Mouse (Mus musculus) right cerebral cortex, adult 2 months (tissue): ENCODE results near the gene Zfp612.
"Not testable (repeated sequence)": the region's sequence is repeated elsewhere in the genome, so short reads cannot be mapped to it uniquely, and the experiment has no call there.

Source experiments
- DNase-seq, 2 experiments: peaks; one replicate each; pipeline ENCODE4 v3.0.0; 2021 to 2022; ENCODE audit warnings: low spot score in 2 of 2

Zfp612 gene

DNA sequence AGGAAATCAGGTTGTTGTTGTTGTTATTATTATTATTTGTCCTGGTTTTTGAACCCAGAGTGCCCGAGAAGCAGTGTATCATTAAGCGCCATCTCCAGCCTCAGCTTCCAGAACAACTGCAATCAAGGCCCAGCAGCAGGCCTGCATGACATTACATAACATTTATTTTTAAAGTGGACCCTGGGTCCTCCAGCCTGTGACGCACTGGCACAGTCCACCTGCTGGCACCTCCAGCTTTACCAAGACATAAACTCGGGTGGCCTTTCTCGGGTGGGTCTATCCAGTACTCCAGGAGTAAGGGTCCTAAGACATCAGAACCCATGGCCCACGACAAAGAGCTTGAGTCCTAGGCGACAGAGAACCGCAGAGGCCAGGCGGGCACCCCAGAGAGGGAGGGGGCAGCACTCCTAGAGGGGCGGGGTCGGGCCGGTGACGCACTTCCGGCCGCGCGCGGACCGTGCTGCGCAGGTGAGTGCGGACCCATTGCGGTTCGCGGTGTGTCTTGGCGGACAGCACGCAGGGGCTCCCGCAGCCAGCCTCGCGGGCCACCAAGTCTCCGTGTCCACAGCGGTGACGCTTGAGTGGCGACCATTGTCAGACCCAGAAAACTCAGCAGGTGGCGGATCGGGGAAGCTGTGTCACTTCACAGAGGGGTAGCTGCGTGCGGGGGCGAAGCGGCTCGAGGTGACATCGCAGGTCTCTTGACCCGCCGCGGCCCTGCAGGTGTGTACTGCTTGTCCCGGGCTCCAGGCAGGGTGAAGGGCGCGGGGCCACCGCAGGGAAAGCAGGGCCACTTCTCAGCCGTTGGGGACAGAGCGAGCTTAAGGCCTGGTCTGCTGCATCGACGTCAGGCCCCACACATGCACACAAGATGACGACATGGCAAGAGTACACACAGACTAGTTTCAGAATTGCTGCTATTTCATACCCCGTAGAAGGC lies at the start of gene Zfp612:
Gene Zfp612 (plus strand): TSS at position 465 of the 940 bp plus-strand sequence.
- DNase-seq, result peak; percentile 71 to 74

DNA sequence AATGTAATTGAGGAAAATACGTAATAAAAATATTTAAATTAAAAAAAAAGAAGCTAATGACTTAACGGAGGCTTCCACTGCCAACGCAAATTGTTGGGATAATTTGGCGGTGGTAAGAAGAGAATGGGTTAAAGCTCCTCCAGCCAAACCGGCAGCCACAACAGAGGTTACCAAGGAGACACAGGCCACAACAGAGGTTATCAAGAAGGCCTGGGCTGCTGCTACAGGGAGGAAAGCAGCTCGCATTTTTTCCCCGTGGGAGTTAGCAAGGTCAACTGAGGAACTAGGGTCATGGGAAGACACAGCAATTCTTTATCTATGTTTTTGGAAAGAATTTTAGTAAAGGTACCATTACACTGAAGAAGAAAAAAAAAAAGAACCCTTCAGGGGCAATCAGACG lies 45.8 kb upstream of the Zfp612 start:
- not testable (repeated sequence) for DNase-seq

DNA sequence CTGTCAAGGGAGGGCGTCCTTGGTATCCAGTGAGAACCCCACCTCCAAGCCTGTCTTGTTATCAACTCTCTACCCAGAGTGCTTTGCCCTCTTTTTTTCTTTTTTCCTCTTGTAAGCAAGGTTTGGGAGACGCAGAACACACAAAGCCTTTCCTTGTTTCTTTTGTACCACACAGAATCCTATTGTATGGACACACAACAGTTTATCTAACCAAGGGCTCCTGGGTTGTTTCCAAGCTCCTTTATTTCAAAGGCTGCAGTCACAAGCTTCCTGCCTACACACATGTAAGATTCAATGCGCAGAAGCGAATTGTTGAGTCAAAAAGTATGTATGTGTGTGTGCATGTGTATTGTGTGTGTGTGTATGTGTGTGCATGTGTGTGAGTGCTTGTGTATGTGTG lies 45.2 kb upstream of the Zfp612 start:
- DNase-seq, result no peak

DNA sequence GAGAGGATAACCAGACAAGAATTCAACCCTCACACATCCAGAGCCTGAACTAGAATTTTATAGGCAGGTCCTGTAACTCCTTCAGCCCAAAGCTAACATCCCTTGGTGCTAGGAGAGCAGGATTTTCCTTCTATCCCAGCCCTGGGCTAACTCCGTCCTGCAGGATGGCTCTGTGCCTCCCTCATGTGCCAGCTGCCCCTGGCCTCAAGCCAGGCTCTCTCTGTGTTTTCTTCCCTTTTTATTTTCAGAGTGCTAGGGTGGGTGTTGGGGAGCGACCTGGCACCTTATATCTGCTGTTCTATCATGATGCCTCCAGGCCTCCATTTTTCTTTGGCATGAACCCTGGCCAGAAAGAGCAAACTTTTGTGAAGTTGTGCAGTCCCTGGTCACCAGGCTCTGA lies 43.4 kb upstream of the Zfp612 start:
- DNase-seq, result no peak

DNA sequence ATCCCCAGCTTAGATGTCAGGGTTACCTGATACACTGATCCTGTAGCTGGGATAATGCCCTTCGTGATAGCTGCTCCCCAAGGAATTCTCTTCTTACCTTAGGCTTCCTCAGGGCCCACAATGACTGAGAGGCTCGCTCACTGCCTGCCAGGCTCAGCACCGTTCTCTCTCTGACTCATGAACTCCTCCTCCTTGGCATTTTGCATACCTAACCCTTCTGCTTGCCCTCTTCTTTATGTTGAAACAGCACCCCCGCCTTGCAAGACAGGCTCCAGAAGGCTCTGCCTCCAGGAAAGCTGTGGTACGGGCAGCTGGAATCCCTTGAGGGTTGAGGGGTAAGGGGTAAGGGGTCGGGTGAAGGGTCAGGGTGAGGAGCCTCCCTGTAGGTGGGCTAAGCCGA lies 40.3 kb upstream of the Zfp612 start:
- peak in 1 of 2 experiments; percentile 8 for DNase-seq

DNA sequence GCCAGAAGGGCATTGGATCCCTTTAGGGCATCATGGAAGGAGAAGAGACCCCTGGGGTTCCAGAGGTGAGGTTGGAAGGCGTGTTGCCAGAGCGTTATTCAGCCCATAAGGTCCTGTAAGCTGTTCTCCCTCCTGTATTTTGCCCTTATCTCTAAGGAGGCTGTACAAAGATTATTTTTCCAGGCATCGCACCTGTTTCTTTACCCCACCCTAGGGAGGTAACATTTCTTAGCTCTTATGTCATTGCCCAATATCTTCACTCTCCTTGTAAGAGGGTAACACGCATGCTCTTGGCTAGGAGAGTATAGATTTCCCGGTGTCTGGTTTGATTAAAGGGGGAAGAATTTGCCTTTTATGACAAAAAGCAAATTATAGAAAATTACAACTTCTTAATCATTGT lies 39.9 kb upstream of the Zfp612 start, which contains the start of gene Chst4:
Gene Chst4 (minus strand): TSS at position 82 of the 400 bp plus-strand sequence.
- no peak for DNase-seq

DNA sequence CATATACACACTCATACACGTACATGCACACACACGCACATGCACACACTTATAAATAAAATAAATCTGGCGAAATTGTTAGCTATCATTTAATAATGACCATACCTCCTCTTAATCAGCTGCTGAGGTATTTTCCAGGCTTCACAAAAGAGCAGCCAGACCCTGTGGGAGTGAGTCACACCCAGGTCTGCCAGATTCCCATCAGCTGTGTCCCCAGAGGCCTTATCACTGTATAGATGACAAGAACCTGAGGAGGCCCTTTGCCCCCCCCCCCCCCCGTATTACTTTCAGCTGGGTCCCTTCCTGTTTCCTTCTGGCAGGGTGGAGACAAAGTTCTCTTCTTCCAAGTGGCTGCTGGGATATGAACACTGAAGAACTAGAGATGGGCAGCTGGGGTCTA lies 39.0 kb upstream of the Zfp612 start:
- no peak for DNase-seq

DNA sequence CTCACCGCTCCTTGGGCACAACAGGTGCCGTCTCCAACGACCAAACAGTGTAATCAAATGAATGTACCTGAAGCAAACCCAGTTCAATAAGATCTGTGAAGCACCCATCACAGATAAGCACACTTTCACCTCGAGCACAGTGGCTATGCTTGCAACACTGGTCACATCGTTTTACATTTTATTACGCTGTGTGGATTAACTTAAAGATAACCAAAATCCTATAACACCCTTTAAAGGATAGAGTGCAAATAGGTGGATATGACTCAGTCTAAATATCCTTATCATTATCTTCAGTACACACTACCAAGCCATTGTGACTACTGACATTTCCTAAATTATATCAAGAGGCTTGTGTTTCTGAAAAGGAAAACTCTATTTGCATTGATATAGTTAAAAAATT lies 28.3 kb upstream of the Zfp612 start:
- no peak for DNase-seq

DNA sequence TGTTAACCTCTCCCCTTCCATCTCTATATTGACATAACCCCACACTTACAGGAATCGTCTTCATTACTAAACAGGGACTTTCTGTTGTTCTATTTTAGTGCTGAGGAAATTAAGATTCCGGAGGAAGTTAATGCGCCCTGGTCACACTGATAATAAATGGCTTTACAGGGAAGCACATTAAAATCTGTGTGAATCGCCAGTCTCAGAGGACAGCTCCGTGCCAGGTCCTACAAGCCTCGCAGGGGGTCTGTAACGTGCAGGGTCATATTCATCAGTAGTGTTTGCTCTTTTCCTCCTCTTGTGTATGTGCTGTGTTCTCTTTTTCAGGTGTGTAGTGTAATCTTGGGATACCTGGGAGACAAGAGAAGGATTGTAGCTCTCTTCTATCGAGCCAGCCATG lies 21.3 kb upstream of the Zfp612 start:
- DNase-seq, result no peak

DNA sequence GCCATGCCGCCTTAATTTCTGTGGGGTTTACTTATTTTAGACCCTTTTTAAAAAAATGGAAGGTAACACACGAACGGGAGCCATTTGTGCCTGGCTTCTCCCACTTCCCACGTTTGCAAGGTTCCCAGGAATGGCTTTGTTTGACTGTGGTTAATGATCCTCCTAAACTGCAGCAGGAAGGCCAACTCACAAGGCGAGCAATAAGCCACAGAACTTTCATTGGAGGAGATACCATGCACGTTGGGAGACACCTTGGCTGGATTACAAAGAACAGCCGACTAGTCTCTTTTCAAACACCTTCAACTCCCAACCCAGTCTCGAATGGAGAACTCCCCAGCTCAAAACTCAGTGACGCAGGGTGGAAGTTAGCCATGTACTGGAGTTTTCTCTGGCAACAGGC lies 15.4 kb upstream of the Zfp612 start:
- no peak for DNase-seq

DNA sequence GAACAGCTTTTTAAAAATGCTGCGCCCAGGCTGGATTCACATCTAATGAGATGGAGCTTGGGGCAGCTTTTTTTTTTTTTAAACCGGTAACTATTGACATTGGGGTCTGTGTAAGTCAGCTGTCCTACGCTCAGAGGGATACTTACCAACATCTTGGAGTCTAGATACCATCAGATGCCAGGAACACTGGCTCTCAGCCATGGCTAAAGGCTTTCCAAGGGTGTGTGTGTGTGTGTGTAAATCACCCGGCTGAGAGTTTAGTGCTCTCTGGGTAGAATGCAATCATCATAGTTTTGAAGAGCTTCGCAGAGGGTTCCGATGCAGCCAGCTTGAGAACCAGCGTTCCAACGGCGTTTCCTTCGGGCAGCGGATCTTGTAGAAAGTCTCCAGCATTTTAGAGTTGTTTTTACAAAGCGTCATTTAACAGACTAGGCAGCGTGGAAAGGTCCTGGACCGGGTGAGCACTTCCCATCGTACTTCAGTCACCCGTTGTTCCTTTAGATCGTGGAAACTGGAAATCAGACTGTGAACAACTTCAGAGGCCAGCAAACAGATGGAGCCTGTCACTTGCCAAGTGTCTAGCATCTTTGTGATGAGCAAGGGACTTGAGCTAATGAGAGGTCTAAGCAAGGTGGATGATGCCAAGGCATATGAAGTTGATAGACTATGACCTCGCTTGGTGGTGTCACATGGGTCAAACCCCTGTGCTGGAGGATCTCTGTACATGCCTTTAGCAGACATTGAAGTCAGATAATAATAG lies 14.8 kb upstream of the Zfp612 start:
- DNase-seq, result no peak

DNA sequence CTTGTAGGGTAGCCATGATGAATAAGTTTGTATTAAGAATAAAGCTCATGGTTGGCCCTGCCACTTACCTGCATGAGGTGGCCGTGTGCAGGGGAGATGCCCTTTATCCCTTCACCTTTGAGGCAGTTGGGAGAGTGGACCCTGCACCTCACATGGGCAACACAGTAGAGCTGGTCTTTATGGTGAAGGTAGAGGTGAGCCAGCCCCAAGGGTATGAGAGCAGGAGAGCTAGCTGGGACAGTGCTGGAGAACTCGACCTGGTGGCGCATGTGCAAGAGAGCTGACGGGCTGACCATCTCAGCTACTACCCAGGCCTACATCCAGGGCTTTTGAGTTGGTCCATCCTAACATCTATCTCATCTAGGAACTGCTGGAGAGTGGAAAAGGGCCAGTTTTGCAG lies 13.9 kb upstream of the Zfp612 start:
- no peak for DNase-seq

DNA sequence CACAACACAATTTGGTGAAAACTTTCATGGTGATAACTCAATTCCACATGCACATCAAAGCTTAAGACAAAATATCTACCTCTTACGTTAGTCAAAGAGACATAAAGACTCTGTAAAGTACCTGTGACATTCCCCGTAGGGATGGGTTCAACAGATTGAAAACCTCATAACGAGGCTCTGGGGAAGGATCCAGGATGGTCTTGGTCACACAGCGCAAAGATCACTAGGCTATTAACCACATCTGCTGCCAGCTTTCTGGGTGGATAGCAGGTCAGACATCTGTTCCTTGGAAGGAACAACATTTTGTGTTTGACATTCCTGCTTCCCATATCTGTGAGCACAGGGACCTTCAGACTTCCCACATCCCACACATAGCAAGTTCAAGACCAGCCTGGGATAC lies 9.8 kb upstream of the Zfp612 start:
- no peak for DNase-seq

DNA sequence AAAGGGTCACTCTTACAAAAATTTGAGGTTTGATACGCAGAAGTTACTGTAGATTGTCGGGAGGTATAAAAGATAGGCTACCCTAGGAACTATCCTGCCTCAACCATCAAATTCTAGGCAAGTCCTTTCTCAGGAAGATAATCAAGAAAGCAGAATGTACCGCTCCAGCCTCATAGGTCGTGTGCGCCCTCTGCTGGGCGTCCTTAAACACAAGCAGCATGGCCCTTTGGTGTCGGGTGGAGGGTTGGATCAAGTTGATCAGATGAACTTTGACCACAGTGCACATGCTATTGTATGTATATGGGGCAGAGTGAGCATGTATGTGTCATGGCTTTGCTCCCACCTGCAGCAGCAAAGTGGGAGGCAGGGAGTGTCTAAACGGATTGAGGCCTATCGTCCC lies 7.9 kb upstream of the Zfp612 start:
- DNase-seq, result peak; percentile 72 to 74

DNA sequence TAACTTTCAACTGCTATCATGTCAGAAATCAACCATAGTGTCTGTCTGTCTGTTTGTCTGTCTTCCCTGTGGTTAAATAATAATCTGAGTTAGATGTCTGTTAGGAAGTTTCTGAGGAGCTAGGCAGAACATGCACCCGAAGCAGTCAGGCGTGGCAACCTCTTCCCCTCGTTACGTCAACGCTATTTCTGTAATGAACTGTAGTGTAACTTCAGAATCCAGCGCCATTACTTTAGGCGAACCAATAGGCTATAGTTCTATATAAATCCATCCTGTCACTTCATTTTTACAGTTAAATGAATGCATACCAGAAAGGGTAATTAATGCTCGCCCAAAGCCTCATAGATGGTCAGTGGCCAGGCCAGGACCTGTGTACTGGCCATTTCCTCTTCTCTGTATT lies 5.0 kb upstream of the Zfp612 start:
- no peak for DNase-seq

DNA sequence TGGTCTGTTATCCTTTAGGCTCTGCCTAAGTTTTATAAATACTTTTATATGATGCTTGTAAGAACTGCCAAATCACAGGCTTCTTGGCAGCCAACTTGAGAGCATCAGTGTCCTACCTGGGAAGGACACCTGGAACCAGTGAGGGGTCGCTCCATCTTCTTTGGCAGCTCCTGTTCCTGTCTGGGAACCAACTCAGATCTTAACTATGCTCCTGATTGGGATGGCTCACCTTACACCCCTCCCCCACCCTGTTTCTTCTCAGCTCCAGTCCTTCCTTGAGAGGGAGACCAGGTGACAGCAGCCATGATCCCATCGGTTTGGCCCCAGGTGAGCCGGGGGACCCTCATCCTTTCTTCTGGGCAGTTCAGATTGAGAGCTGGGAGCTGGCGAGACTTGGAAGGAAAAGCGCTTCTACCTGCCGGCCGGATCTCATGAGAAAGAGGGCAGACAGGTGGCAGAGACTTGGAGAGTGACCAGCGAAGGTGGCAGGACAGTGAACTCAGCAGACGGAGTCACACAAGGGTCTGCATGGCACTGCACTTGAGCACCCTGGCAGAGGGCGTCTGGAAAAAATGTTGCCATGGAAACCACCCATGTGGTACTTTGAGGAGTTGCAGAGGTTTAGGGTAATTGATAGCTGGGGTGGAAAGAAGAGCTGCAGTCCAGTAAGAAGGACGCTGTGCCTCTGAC lies 3.0 kb downstream of the Zfp612 start:
- no peak for DNase-seq

DNA sequence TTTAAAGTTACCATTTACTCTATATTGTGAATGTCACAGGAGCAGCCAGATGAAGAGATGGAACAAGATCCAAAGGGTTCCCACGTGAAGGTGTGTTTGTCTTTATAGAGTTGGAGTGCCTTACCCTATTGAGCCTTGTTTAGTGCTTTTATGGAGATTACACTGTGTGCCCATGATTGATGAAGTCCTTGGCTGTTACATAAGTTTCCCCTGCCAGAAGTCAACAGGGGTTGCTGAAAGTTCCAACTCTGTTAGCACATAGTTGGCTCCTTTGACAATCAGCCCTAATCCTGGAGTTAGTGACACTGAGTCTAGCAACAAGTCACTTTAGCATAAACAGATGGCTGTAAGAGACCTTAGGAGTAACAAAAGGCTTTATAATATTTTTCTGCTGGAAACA lies 12.3 kb downstream of the Zfp612 start:
- DNase-seq, result no peak

DNA sequence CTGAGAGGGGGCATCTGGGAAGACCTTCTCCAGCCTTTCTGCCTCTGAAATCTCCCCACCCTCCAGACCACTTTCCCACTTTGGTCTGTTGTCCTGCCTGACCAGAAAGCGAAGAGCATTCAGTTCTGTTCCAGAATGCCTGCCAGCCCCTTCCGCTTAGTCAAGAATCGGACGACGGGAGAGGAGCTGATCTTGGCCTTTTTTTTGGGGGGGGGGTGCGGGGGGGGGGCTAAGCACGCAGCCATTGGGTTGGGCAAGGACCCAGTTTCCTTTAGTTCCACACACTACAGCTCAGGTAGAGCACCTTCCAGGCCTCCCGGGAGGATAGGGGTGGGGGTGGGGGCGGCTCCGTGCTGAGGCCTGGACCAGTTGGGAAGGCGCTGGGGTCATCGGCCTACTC lies 21.4 kb downstream of the Zfp612 start, which contains the start of gene Gm21964:
Gene Gm21964 (plus strand): TSS at position 301 of the 400 bp plus-strand sequence.
- DNase-seq, result no peak

DNA sequence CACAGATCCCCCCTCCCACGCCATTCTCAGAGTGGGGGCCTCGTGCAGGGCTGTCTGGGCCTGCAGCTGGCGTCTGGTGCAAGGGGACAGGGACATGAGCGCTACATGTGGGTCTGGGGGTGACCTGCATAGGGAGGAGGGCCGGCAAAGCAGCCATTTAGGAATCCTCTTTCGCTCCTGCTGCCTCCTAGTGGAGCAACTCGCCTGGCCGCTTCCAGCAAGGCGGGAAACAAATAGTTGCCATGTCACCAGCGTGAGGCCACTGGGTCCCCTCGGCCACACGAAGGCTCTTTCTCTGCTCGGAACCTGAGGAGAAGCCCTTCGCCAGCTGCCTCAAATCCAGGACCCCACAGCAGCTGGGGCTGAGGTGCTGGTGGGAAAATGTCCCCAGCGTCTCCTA lies 22.1 kb downstream of the Zfp612 start:
- DNase-seq, result no peak

DNA sequence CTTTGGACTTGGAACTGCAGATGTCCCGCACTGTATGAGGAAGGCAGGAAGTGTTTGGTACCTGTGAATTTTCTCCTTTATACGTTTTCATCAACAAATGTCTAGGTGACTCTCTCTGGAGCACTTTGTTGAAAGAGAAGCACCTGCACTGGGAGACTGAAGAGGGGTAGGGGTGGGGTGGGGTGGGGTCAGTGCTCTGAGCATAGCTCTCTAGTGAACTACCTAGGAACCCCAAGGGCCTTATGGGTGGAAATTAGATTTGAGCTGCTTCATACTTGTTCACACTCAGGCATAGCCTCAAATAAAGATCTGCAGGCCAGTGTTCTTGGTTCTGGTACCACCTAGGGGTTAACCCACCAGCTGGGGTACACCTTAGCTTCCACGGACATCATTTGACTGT lies 23.1 kb downstream of the Zfp612 start, which contains the start of gene Gm17720:
Gene Gm17720 (minus strand): TSS at position 101 of the 400 bp plus-strand sequence.
- DNase-seq, result no peak

DNA sequence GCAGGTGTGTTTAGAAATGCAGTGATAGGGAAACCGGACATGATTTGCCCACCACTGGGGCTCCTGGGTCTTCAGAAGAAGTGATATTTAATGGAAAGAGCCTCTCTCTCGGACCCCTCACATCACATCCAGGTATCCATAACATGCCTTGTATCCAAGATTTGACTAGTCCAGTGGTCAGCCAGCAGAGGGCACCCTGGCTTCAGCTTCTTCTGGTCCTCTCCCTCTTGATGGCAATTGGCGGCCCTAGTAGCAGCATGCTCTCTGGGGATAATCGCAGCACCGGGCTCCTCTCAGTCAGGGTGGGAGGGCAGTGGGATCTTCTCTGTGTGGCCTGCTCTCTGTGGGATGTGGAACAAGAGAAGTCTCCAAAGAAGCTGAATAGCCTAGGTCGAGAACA lies 40.2 kb downstream of the Zfp612 start:
- peak; percentile 35 to 36 for DNase-seq

DNA sequence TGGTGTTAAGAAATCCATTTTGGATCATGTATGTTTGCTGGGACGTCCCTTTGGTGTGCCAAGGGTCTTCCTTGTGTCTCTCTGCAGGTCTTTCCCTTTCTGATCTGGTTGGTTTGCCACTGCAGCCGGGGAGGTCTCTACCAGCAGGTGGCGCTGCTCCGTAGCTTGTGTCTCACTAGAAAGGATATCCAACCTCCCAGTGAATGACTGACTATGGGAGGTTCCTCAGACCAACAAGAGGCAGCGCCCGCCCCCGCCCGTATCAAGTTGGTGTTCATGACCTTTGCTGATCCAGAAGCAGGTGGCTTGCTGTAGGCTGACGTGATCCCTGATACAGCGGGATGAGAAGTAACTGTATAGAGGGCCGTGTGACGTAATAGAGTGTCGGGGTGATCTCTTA lies 51.0 kb downstream of the Zfp612 start:
- peak; percentile 88 to 90 for DNase-seq
